Mouse (Mus musculus) embryonic facial prominence, embryonic 14.5 days (tissue): ENCODE data around the gene Bik. TPM values are rescaled to one million over a fixed set of nuclear protein-coding genes. Genes with fewer than 3 reads are reported as not detected.

ENCODE experiments used
- ATAC-seq: fragments of 200-750 bp; cut with Nextera tagmentation; 2 replicates; pipeline ENCODE4 v1.8.0; 2017; ENCODE audit warnings: low read depth, moderate number of reproducible peaks, moderate TSS enrichment
- DNase-seq: peaks from one replicate; pipeline ENCODE4 v3.0.0-alpha.2; 2015; ENCODE audit warnings: low spot score
- H3K27ac ChIP-seq: fragments of 300-500 bp; sonication (generic); replicated peaks from 2 replicates; pipeline ENCODE4 v1.5.1; 2014; ENCODE audit warnings: low read depth, mild to moderate bottlenecking, low read length, moderate library complexity
- H3K27me3 ChIP-seq: fragments of 300-500 bp; sonication (generic); replicated peaks from 2 replicates; pipeline ENCODE4 v1.6.1; 2014; ENCODE audit warnings: low read length; ENCODE audit not compliant: control insufficient read depth, insufficient read depth
- H3K36me3 ChIP-seq: fragments of 300-500 bp; sonication (generic); 2 replicates; pipeline ENCODE4 v1.6.1; 2014; ENCODE audit warnings: low read length, mixed read lengths; ENCODE audit not compliant: control insufficient read depth, insufficient read depth
- H3K4me1 ChIP-seq: fragments of 300-500 bp; sonication (generic); 2 replicates; pipeline ENCODE4 v1.6.1; 2014; ENCODE audit warnings: antibody characterized with exemption, low read length; ENCODE audit not compliant: control insufficient read depth, insufficient read depth
- H3K4me2 ChIP-seq: fragments of 300-500 bp; sonication (generic); 2 replicates; pipeline ENCODE4 v1.6.1; 2014; ENCODE audit warnings: low read depth, mild to moderate bottlenecking, low read length, moderate library complexity, mixed read lengths
- H3K4me3 ChIP-seq: fragments of 300-500 bp; sonication (generic); 2 replicates; pipeline ENCODE4 v1.5.1; 2014; ENCODE audit warnings: low read depth, mild to moderate bottlenecking, low read length
- H3K9ac ChIP-seq: fragments of 300-500 bp; sonication (generic); 2 replicates; pipeline ENCODE4 v1.6.1; 2014; ENCODE audit warnings: low read depth, mild to moderate bottlenecking, low read length, moderate library complexity, mixed read lengths
- H3K9me3 ChIP-seq: fragments of 300-500 bp; sonication (generic); 2 replicates; pipeline ENCODE4 v1.6.1; 2016; ENCODE audit warnings: low read length; ENCODE audit not compliant: control insufficient read depth
- WGBS: fragments of 180-500 bp; shearing (Covaris S2); extraction: QIAGEN DNeasy Blood & Tissue Kit; methylation state at CpG from one replicate; pipeline ENCODE4 v1.1.7; 2014; 5-methylcytosine and 5-hydroxymethylcytosine counted together
- polyA plus RNA-seq: library from polyadenylated mRNA; unstranded; fragments of >200 nt; fragmentation: Nextera tagmentation; extraction: Ambion mirVana; gene quantifications from 2 replicates; pipeline ENCODE4 v1.2.1, GENCODE M21; 2014

Gene Bik
- 5.2 and 5.6 TPM in 2 replicates for polyA plus RNA-seq

DNA sequence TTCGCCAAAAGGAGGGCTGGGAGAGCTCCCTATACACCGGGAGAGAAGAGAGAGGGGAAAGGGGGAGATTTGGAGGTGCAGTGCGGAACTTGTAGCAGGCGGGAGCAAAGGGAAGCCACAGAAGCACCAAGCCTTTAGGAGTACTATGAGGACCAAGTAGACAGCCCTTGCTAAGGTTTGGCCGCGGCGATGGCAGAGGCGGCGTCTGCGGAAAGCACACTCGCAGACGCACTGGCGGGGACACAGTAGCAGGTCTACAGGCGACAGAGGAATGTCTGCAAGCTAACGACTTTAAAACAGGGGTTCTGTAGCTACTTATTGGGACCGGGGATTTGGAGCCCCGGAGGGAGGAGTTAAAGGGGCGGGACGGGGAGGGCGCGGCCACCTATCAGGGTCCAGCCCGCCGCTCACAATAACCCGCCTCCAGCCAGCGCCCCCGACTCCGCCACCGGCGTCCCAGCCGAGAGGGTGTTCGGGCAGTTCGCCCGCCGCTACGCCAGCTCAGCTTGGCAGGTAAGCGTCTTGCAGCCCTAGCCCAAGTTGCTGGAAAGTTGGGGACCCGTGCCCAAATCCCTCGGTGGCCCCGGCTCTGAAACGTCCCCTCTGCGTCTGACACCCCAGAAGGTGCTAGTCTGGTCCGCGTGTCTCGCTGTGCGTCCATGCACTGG, at the start of gene Bik:
Bik (plus strand) TSS at position 439 of the 668 bp plus-strand sequence.
- no peaks in the 10 kb centered on the region for H3K36me3 ChIP-seq
- WGBS: 1% methylated on average over 22 of the region's 45 CpGs
- H3K27me3 ChIP-seq: peaks cover 44% of the 10 kb centered on the region
- H3K9me3 ChIP-seq: no peaks in the 10 kb centered on the region
- H3K4me1 ChIP-seq: peaks cover 7% of the 10 kb centered on the region
- no peak within 1 kb of the TSS for H3K27ac ChIP-seq
- peak; percentile 77 for ATAC-seq
- H3K4me2 ChIP-seq: peak within 1 kb of the TSS; percentile 96
- H3K9ac ChIP-seq: peak within 1 kb of the TSS; percentile 62
- H3K4me3 ChIP-seq: peak within 1 kb of the TSS; percentile 52
- DNase-seq: peak; percentile 56

DNA sequence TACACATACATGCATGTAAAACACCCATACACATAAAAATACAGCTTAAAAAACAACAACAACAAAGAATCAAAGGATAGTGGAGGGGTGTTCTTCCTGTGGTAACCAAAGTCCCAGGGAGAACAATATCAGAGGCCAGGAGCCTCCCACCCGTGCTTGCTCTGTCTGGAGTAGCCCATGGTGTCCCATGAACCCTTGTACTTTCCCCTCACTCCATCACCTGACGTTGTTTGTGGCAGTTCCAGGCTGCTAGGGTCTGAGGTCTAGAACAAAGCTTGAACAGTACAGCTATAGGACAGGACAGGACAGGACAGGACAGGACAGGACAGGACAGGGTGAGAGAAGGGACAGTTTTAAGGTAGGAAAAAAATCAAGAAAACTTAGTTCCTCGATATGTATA, 48.6 kb upstream of the Bik start:
- 61% methylated on average over 3 of the region's 3 CpGs for WGBS
- DNase-seq: no peak
- Histone ChIP-seq H3K4me1 (peaks cover 14% of the 10 kb centered on the region), H3K9ac (no peak overlapping the region), H3K27ac (no peak overlapping the region), H3K27me3 (no peaks in the 10 kb centered on the region), H3K36me3 (no peaks in the 10 kb centered on the region), H3K9me3 (no peaks in the 10 kb centered on the region), H3K4me2 (no peak overlapping the region), H3K4me3 (no peak overlapping the region)
- no peak for ATAC-seq

DNA sequence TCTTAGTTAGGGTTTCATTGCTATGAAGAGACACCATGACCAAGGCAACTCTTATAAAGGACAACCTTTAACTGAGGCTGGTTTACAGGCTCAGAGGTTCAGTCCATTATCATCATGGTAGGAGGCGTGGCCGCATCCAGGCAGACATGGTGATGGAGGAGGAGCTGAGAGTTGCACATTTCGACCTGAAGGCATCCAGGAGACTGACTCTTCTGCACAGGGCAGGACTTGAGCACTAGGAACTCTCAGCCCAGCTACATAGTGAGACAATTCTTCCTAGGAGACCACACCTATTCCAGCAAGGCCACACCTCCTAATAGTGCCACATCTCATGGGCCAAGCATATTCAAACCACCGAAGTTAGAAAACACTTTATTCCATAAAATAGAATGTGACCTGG, 46.8 kb upstream of the Bik start:
- peaks cover under 1% of the 10 kb centered on the region for H3K4me1 ChIP-seq
- 87% methylated on average over 4 of the region's 4 CpGs for WGBS
- no peaks in the 10 kb centered on the region for H3K36me3 ChIP-seq
- DNase-seq (no peak), ATAC-seq (no peak)
- no peaks in the 10 kb centered on the region for H3K27me3 ChIP-seq
- H3K9me3 ChIP-seq: no peaks in the 10 kb centered on the region
- H3K27ac ChIP-seq: no peak overlapping the region
- H3K9ac ChIP-seq: no peak overlapping the region
- H3K4me3 ChIP-seq: no peak overlapping the region
- H3K4me2 ChIP-seq: no peak overlapping the region

DNA sequence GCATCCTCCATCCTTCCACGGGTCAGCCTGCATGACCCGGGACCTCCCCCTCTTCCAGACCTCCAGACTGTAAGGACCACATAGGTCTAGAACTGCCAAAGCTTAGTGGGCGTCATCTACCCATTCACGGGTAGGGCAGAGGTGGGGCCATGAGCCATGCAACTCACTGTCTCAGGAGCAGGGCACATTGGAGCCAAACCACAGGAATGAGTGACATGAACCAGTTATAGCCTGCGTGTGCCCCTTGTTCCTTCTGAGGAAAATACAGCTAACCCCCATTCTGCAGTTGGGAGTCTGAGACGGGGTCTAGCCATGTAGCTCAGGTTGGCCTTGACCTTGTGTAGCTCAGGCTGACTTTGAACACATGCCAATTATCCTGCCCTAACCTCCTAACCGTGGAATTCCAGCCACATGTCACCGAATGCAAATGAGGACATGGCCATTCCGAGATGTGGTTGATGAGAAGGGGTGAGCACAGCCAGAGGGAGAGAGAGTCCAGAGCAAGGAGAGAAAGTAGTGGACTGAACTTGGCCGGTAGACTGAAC, 45.4 kb upstream of the Bik start:
- no peak overlapping the region for H3K9ac ChIP-seq
- no peaks in the 10 kb centered on the region for H3K36me3 ChIP-seq
- H3K9me3 ChIP-seq: no peaks in the 10 kb centered on the region
- no peak overlapping the region for H3K4me2 ChIP-seq
- DNase-seq (no peak), ATAC-seq (no peak)
- 67% methylated on average over 10 of the region's 10 CpGs for WGBS
- H3K4me1 ChIP-seq: no peaks in the 10 kb centered on the region
- H3K27me3 ChIP-seq: no peaks in the 10 kb centered on the region
- no peak overlapping the region for H3K4me3 ChIP-seq
- H3K27ac ChIP-seq: no peak overlapping the region

DNA sequence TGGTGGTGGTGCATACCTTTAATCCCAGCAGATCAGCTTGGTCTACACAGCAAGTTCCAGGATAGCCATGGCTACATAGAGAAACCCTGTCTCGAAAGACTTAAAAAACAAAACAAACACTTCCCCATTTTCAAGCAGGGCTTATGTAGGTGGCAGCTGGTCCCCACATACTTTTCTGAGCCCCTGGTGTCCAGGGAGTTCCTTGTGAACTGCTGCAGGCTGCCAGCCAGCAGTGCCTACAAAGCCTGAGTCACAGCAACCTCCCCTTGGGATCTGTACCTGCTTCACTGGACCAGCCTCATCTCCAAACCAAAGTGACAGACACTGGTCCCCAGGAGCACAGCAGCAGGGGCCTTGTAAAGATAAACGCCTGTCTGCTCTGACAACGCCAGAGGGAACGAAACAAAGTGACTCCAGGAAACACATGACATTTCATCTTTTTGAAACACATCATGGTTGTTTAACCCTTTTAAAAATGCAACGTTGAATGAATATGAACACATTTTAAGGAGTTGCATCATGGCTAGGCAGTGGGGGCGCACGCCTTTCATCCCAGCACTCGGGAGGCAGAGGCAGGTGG, 43.9 kb upstream of the Bik start:
- Histone ChIP-seq H3K4me2 (no peak overlapping the region), H3K9me3 (no peaks in the 10 kb centered on the region), H3K27me3 (no peaks in the 10 kb centered on the region), H3K4me1 (no peaks in the 10 kb centered on the region), H3K27ac (no peak overlapping the region), H3K36me3 (0 out of 2 replicates have a peak, but pooled peaks cover 6% of the 10 kb centered on the region), H3K4me3 (no peak overlapping the region), H3K9ac (no peak overlapping the region)
- no peak for DNase-seq
- 72% methylated on average over 8 of the region's 8 CpGs for WGBS
- no peak for ATAC-seq

DNA sequence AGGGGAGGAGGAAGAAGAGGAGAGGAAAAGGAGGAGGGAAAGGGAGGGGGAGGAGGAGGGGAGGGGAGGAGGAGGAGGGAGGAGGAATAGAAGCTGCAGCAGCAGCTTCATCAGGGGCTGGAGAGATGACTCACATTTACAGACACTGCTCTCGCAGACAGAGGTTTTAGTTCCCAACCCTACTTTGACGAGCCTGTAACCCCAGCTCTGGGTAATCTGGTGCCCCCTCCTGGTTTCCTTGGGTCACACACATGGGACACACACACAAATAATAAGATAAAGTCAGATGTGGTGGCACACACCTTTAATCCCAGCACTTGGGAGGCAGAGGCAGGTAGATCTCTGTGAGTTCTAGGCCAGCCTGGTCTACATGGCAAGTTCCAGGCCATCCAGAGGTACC, 43.2 kb upstream of the Bik start:
- H3K9ac ChIP-seq: no peak overlapping the region
- WGBS: 32% methylated on average over 2 of the region's 2 CpGs
- H3K4me1 ChIP-seq: no peaks in the 10 kb centered on the region
- 0 out of 2 replicates have a peak, but pooled peaks cover 6% of the 10 kb centered on the region for H3K36me3 ChIP-seq
- H3K4me3 ChIP-seq: no peak overlapping the region
- ATAC-seq: no peak
- H3K9me3 ChIP-seq: no peaks in the 10 kb centered on the region
- H3K4me2 ChIP-seq: no peak overlapping the region
- no peak for DNase-seq
- H3K27ac ChIP-seq: no peak overlapping the region
- no peaks in the 10 kb centered on the region for H3K27me3 ChIP-seq

DNA sequence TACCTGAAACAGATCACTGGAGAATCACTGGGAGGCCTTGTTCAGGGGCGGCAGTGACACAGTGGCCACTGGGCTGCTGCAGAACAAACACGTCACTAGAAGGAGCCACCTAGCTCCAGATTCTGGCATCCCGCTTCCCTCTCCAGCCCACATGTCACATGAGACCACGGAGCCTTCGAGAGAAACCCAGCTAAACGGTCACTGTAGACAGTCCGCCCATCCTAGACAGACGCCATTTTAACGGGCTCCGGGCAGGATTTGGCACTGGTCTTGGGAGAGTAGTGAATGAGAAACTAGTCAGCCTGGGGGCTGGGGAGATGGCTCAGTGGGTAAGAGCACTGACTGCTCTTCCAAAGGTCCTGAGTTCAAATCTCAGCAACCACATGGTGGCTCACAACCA, 42.4 kb upstream of the Bik start:
- no peak for ATAC-seq
- WGBS: 82% methylated on average over 10 of the region's 10 CpGs

DNA sequence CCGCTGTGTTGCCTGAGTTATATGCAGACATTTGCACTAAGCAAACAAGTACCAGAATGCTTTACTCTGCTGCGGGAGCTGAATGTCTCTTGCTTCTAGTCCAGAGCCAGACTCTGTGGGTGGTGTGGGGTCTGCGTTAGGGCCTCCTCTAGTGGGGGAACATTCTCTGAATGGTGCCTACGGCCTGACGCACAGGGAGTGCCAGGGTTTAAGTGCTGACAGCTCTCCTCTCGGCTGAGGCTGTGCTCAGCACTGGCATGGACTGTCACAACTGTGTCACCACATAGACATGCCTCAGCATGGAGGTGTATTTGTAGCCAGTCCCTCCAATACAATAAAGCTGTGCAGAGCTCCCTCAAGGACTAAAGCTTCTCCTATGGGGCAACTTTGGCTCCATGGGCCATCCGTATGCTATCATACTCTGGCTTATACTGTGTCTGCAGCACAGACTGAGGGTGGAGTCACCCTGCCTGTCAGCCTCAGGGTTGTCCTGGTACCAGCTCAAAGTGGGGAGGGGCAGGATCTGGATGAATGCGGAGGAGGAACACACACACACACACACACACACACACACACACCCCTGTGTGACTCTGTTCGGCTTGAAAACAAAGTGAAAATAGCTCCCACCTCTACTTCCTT, 39.1 kb upstream of the Bik start:
- Histone ChIP-seq H3K9ac (no peak overlapping the region), H3K36me3 (peaks cover 26% of the 10 kb centered on the region; the same call in 1 of the 2 replicates), H3K4me1 (no peaks in the 10 kb centered on the region), H3K4me2 (no peak overlapping the region), H3K27ac (no peak overlapping the region), H3K9me3 (no peaks in the 10 kb centered on the region), H3K4me3 (no peak overlapping the region), H3K27me3 (no peaks in the 10 kb centered on the region)
- WGBS: 64% methylated on average over 9 of the region's 9 CpGs
- ATAC-seq (no peak), DNase-seq (no peak)

More for the DNA sequence above, 42.4 kb upstream of the Bik start:
- no peak overlapping the region for H3K4me3 ChIP-seq
- H3K36me3 ChIP-seq: peaks cover 10% of the 10 kb centered on the region; the same call in 1 of the 2 replicates
- H3K4me2 ChIP-seq: no peak overlapping the region
- no peaks in the 10 kb centered on the region for H3K4me1 ChIP-seq
- H3K27me3 ChIP-seq: no peaks in the 10 kb centered on the region
- DNase-seq: no peak
- no peaks in the 10 kb centered on the region for H3K9me3 ChIP-seq
- no peak overlapping the region for H3K27ac ChIP-seq
- H3K9ac ChIP-seq: no peak overlapping the region
